Mouse (Mus musculus) liver, embryonic 14.5 days (tissue): Measurements from ENCODE around the gene Med17. TPM values are rescaled to one million over a fixed set of nuclear protein-coding genes. Genes with fewer than 3 reads are reported as not detected.
"Not testable (repeated sequence)": the region's sequence is repeated elsewhere in the genome, so short reads cannot be mapped to it uniquely, and the experiment has no call there.

Experiments used
- ATAC-seq: fragments of 200-750 bp; cut with Nextera tagmentation; 2 replicates; pipeline ENCODE4 v1.8.0; 2017; ENCODE audit warnings: moderate number of reproducible peaks, mild to moderate bottlenecking, moderate library complexity; ENCODE audit not compliant: insufficient read depth
- DNase-seq, 3 experiments: peaks; one replicate each; pipeline ENCODE4 v3.0.0-alpha.2; 2012 to 2013; ENCODE audit warnings: low read depth in 3 of 3, low spot score in 3 of 3
- H3K27ac ChIP-seq: fragments of 300-500 bp; sonication (generic); 2 replicates; pipeline ENCODE4 v1.5.1; 2014; ENCODE audit warnings: moderate library complexity, mild to moderate bottlenecking, control low read depth, inconsistent platforms
- H3K27me3 ChIP-seq: fragments of 300-500 bp; sonication (generic); 2 replicates; pipeline ENCODE4 v1.6.1; 2014; ENCODE audit warnings: mild to moderate bottlenecking, low read length, moderate library complexity; ENCODE audit not compliant: control insufficient read depth, insufficient read depth
- H3K36me3 ChIP-seq: fragments of 300-500 bp; sonication (generic); replicated peaks from 2 replicates; pipeline ENCODE4 v1.6.1; 2014; ENCODE audit warnings: low read depth; ENCODE audit not compliant: control insufficient read depth, insufficient read depth
- H3K4me1 ChIP-seq, 2 experiments: fragments of 200-500 bp in 1 of 2; fragments of 300-500 bp in 1 of 2; sonication (generic) in 1 of 2; replicated peaks; 2 replicates each; pipeline ENCODE4 v1.6.1; 2012 to 2014; ENCODE audit warnings: antibody characterized with exemption in 1 of 2, inconsistent platforms in 1 of 2, low read length in 1 of 2; ENCODE audit not compliant: control insufficient read depth in 2 of 2, insufficient read depth in 2 of 2
- H3K4me2 ChIP-seq: fragments of 300-500 bp; sonication (generic); 2 replicates; pipeline ENCODE4 v1.6.1; 2014; ENCODE audit warnings: low read depth, mild to moderate bottlenecking, control low read depth, moderate library complexity
- H3K4me3 ChIP-seq, 2 experiments: fragments of 200-500 bp in 1 of 2; fragments of 300-500 bp in 1 of 2; sonication (generic) in 1 of 2; 2 replicates each; pipeline ENCODE4 v1.5.1; 2012 to 2014; ENCODE audit warnings: low read depth in 2 of 2, low read length in 2 of 2, mild to moderate bottlenecking in 2 of 2, control low read depth in 1 of 2, inconsistent platforms in 1 of 2, moderate library complexity in 1 of 2; ENCODE audit not compliant: insufficient read depth in 1 of 2
- H3K9ac ChIP-seq: fragments of 300-500 bp; sonication (generic); replicated peaks from 2 replicates; pipeline ENCODE4 v1.6.1; 2014; ENCODE audit warnings: mild to moderate bottlenecking, control low read depth, moderate library complexity
- H3K9me3 ChIP-seq: fragments of 300-500 bp; sonication (generic); 2 replicates; pipeline ENCODE4 v1.6.1; 2016; ENCODE audit warnings: low read length, mixed read lengths; ENCODE audit not compliant: control insufficient read depth
- CTCF ChIP-seq: IDR thresholded peaks from 2 replicates; pipeline ENCODE4 v1.5.1; 2016; ENCODE audit warnings: antibody characterized with exemption, low read depth, control low read depth
- EP300 ChIP-seq: IDR thresholded peaks from 2 replicates; pipeline ENCODE4 v1.6.1; 2016; ENCODE audit warnings: antibody characterized with exemption, low read depth
- WGBS: fragments of 180-500 bp; shearing (Covaris S2); extraction: QIAGEN DNeasy Blood & Tissue Kit; methylation state at CpG from one replicate; pipeline ENCODE4 v1.1.7; 2014; ENCODE audit not compliant: insufficient replicate concordance; 5-methylcytosine and 5-hydroxymethylcytosine counted together
- polyA plus RNA-seq, 2 experiments: library from polyadenylated mRNA; depleted of rRNA in 1 of 2; stranded (reverse) in 1 of 2; unstranded in 1 of 2; fragments of >200 nt; fragmentation: Nextera tagmentation in 1 of 2; extraction: Ambion mirVana in 1 of 2; gene quantifications; 2 replicates each; pipeline versions ENCODE4 v1.2.1 to v1.2.3; 2012 to 2014

Med17 gene
- polyA plus RNA-seq, 2 experiments = 15.0 to 17.2 TPM

GRCm38 (mm10) chr9:15302881-15303280 lies 23.1 kb upstream of the Med17 start:
- no peaks in the 10 kb centered on the region for H3K9me3 ChIP-seq
- peaks cover 2% of the 10 kb centered on the region; the same call in 1 of the 2 replicates for H3K36me3 ChIP-seq
- H3K27ac ChIP-seq = no peak overlapping the region
- no peak overlapping the region for H3K4me2 ChIP-seq
- 73% methylated on average over 2 of the region's 2 CpGs for WGBS
- TF ChIP-seq EP300 (no peak), CTCF (no peak)
- DNase-seq (no peak), ATAC-seq (no peak)
- H3K27me3 ChIP-seq = no peaks in the 10 kb centered on the region
- no peak overlapping the region for H3K4me3 ChIP-seq
- peaks cover 0 to 17% of the 10 kb centered on the region in 2 experiments; a peak in 2 of 4 replicates for H3K4me1 ChIP-seq
- no peak overlapping the region for H3K9ac ChIP-seq

- WGBS = 62% methylated on average over 6 of the region's 6 CpGs
- TF ChIP-seq CTCF = peak; percentile 31; the same call in 1 of the 2 replicates
- not testable (repeated sequence) for DNase-seq, H3K4me1 ChIP-seq, H3K4me3 ChIP-seq, H3K9me3 ChIP-seq, H3K27me3 ChIP-seq, H3K36me3 ChIP-seq, H3K4me2 ChIP-seq, H3K27ac ChIP-seq, ATAC-seq, H3K9ac ChIP-seq
These were observed 22.3 kb upstream of the Med17 start for GRCm38 (mm10) chr9:15302006-15302405.

- Histone ChIP-seq H3K4me2 (peak overlapping the region; percentile 18; the same call in 1 of the 2 replicates), H3K27ac (peak overlapping the region; percentile 27; the same call in 1 of the 2 replicates), H3K27me3 (no peaks in the 10 kb centered on the region), H3K9ac (no peak overlapping the region), H3K36me3 (no peaks in the 10 kb centered on the region), H3K4me3 (no peak overlapping the region), H3K4me1 (0 out of 4 replicates have a peak, but pooled peaks cover 0 to 10% of the 10 kb centered on the region in 2 experiments), H3K9me3 (no peaks in the 10 kb centered on the region)
- WGBS = 49% methylated on average over 6 of the region's 6 CpGs
- ATAC-seq = no peak
- no peak for DNase-seq
- no peak for TF ChIP-seq EP300
- TF ChIP-seq CTCF = no peak
These were observed 21.7 kb upstream of the Med17 start for GRCm38 (mm10) chr9:15301399-15301798.

- no peak for ATAC-seq
- TF ChIP-seq EP300 (no peak), CTCF (no peak)
- WGBS = 65% methylated on average over 5 of the region's 5 CpGs
These were observed 20.3 kb upstream of the Med17 start for GRCm38 (mm10) chr9:15300056-15300455.

GRCm38 (mm10) chr9:15298451-15298850 lies 18.7 kb upstream of the Med17 start:
- Histone ChIP-seq H3K4me1 (0 out of 4 replicates have a peak, but pooled peaks cover 0 to 5% of the 10 kb centered on the region in 2 experiments), H3K36me3 (no peaks in the 10 kb centered on the region), H3K27ac (no peak overlapping the region), H3K9ac (no peak overlapping the region), H3K27me3 (no peaks in the 10 kb centered on the region), H3K4me3 (no peak overlapping the region), H3K4me2 (no peak overlapping the region), H3K9me3 (no peaks in the 10 kb centered on the region)
- 23% methylated on average over 2 of the region's 2 CpGs for WGBS
- DNase-seq (no peak), ATAC-seq (no peak)
- no peak for TF ChIP-seq EP300
- TF ChIP-seq CTCF = no peak

More at GRCm38 (mm10) chr9:15300056-15300455, 20.3 kb upstream of the Med17 start:
- Histone ChIP-seq H3K4me1 (0 out of 4 replicates have a peak, but pooled peaks cover 0 to 8% of the 10 kb centered on the region in 2 experiments), H3K36me3 (no peaks in the 10 kb centered on the region), H3K9ac (no peak overlapping the region), H3K9me3 (no peaks in the 10 kb centered on the region), H3K4me2 (no peak overlapping the region), H3K27ac (no peak overlapping the region), H3K4me3 (no peak overlapping the region), H3K27me3 (no peaks in the 10 kb centered on the region)
- no peak for DNase-seq
